Mouse (Mus musculus) T-helper 17 cell (primary cell): Measurements from ENCODE around the gene Akr1b3.

Experiments
- in situ Hi-C, 2 experiments: fragments of 300-600 bp; cut with MboI, MseI; formaldehyde crosslinking; loops; 1 replicate in 1 of 2; 2 replicates in 1 of 2; pipeline ENCODE4 v1.15.1; 2025; ENCODE audit warnings: high pct_unique_total_duplicates in 2 of 2

Akr1b3 gene

DNA sequence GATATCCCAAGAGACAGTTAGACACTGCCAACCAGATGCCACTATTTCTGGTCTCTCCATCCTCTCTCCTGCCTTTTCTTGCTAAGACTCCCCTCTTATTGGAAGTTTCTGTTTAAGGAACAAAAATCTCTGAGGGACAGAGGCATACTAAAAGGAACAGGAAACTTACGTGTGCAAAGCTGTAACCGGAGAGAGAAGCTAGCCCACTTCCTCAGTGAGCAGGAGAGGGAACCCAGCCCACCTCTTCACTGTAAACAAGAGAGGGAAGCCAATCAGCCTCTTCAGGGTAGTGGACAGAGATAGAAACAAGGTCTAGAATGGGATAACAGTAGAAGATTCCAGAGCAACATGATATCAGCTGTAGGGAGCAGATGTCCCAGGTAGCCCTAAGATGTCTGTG lies 44.2 kb downstream of the Akr1b3 start:
- in situ Hi-C loops: loop anchor here in 1 of 2 experiments (5.0 kb wide), 1 partner anchor 96 kb away; the partner anchor contains the start of gene Slc35b4

DNA sequence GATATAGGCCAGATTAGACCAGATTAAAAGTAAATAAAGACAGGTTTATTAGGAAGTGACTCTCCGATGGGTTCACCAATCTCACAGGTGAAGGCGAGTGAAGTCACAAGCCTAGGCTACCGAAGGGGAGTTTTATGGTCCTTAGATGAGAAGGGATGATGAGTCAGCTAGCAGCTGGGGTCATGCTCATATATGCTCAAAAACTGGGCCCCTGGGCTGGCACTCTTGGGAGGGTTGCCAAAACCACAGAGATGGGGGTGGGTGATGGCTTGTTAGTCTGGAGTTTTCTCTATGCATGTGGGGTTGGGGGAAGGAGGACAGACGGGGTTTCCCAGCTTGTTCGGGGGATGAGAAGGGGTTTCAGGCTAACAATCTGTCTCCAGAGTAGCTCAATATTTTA lies 44.8 kb downstream of the Akr1b3 start:
- in situ Hi-C loops: loop anchor here in 1 of 2 experiments (5.0 kb wide), 1 partner anchor 95 kb away; the partner anchor contains the start of gene Slc35b4

DNA sequence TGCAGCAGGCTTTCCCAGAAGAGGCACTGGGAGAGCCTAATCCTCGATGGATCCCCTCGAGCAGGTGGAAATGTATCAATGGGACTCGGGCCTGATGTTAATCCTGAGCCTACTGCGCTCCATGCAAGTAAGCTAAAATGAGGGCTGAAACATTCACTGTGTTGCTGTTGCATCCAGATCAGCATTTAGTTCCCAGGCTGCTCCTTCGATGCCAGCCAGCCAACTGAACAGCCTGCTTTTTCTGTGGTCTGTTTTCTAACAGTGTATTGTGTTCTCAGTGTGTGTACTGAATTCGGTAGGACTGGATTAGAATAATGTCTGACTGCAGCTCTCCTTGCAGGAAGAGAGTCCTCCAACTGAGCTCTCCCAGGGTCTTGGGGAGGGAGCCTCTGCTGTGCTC lies 46.6 kb downstream of the Akr1b3 start:
- in situ Hi-C loops: loop anchor here in 1 of 2 experiments (5.0 kb wide), 1 partner anchor 93 kb away; the partner anchor contains the start of gene Slc35b4

DNA sequence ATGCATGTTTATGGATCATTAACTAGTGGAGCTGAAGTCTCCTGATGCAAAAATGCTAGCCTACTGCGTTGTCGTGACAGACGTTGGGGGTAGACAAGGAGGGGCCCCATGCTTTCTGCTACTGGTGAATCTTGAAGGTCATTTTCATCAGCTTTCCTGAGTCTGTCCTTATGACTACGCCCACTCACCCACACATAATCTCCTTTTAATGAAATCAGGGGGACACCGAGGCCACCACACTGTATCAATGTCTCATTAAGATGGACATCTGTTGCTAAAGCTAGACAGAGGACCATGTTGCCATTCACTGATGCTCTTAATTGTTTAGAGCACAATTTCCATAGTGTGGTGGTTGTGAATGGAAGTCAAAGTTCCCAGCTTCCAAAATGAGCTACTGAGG lies 58.7 kb downstream of the Akr1b3 start:
- in situ Hi-C loops: no loop called here
